Mouse (Mus musculus) CH12.LX (cell line): ENCODE measurements around the gene March4. TPM values are rescaled to one million over a fixed set of nuclear protein-coding genes. Genes with fewer than 3 reads are reported as not detected.

Experiments used
- DNase-seq: peaks from one replicate; pipeline ENCODE4 v3.0.0-alpha.2; 2013; ENCODE audit errors: extremely low read depth
- H3K27ac ChIP-seq: 2 replicates; pipeline ENCODE4 v1.5.1; 2012; ENCODE audit warnings: low read depth, mild to moderate bottlenecking, control low read depth, moderate library complexity; ENCODE audit not compliant: insufficient read depth
- H3K27me3 ChIP-seq: replicated peaks from 2 replicates; pipeline ENCODE3; 2012; ENCODE audit warnings: inconsistent platforms
- H3K36me3 ChIP-seq, 2 experiments: replicated peaks in 1 of 2; 2 replicates each; pipeline versions ENCODE3 to v1.6.1; 2012; ENCODE audit warnings: inconsistent platforms in 1 of 2, low read length in 1 of 2, mild to moderate bottlenecking in 1 of 2, mixed read lengths in 1 of 2, moderate library complexity in 1 of 2; ENCODE audit not compliant: control insufficient read depth in 1 of 2, insufficient read depth in 1 of 2
- H3K4me1 ChIP-seq, 2 experiments: 2 replicates each; pipeline ENCODE4 v1.6.1; 2012; ENCODE audit warnings: inconsistent platforms in 1 of 2, moderate library complexity in 1 of 2; ENCODE audit not compliant: insufficient read depth in 2 of 2, control insufficient read depth in 1 of 2
- H3K4me2 ChIP-seq: 2 replicates; pipeline ENCODE4 v1.6.1; 2012; ENCODE audit warnings: low read depth, mild to moderate bottlenecking, control low read depth; ENCODE audit not compliant: poor library complexity, insufficient read depth, severe bottlenecking
- H3K4me3 ChIP-seq, 3 experiments: fragments of 150-350 bp in 1 of 3; sonication (generic) in 1 of 3; replicated peaks in 1 of 3; 2 replicates each; pipeline versions ENCODE3 to v1.5.1; 2011 to 2012; ENCODE audit warnings: low read depth in 2 of 3, low read length in 2 of 3, mild to moderate bottlenecking in 2 of 3, moderate library complexity in 2 of 3, control low read depth in 1 of 3, improper control_type of control experiment in 1 of 3, inconsistent platforms in 1 of 3, mixed read lengths in 1 of 3; ENCODE audit not compliant: poor library complexity in 1 of 3
- H3K79me2 ChIP-seq: replicated peaks from 2 replicates; pipeline ENCODE4 v1.6.1; 2012; ENCODE audit warnings: mild to moderate bottlenecking, moderate library complexity; ENCODE audit not compliant: control insufficient read depth, poor library complexity, insufficient read depth, severe bottlenecking; ENCODE audit errors: extremely low read depth
- H3K9ac ChIP-seq: 2 replicates; pipeline ENCODE4 v1.6.1; 2012; ENCODE audit warnings: low read depth, mild to moderate bottlenecking, control low read depth, moderate library complexity; ENCODE audit not compliant: insufficient read depth
- H3K9me3 ChIP-seq: replicated peaks from 2 replicates; pipeline ENCODE3; 2012; ENCODE audit warnings: low read length, inconsistent platforms, mixed read lengths
- CTCF ChIP-seq, 2 experiments: IDR thresholded peaks in 1 of 2; conservative IDR thresholded peaks in 1 of 2; 2 replicates each; pipeline ENCODE4 v1.5.1; 2011 to 2012; ENCODE audit warnings: low read depth in 2 of 2, low read length in 2 of 2, improper control_type of control experiment in 1 of 2, inconsistent platforms in 1 of 2, mild to moderate bottlenecking in 1 of 2, moderate library complexity in 1 of 2
- E2F4 ChIP-seq: IDR thresholded peaks from 2 replicates; pipeline ENCODE4 v1.6.1; 2011; ENCODE audit warnings: low read depth, low read length, improper control_type of control experiment; ENCODE audit not compliant: insufficient replicate concordance
- ELF1 ChIP-seq: IDR thresholded peaks from 2 replicates; pipeline ENCODE4 v1.6.1; 2014; ENCODE audit warnings: low read depth, mild to moderate bottlenecking, inconsistent platforms, low read length, improper control_type of control experiment
- EP300 ChIP-seq: IDR thresholded peaks from 2 replicates; pipeline ENCODE4 v1.6.1; 2011; ENCODE audit warnings: low read length, improper control_type of control experiment
- ETS1 ChIP-seq: conservative IDR thresholded peaks from 2 replicates; pipeline ENCODE4 v1.6.1; 2012; ENCODE audit warnings: low read depth, mild to moderate bottlenecking, inconsistent platforms, low read length, improper control_type of control experiment, moderate library complexity
- GABPA ChIP-seq: IDR thresholded peaks from 2 replicates; pipeline ENCODE4 v1.6.1; 2012; ENCODE audit warnings: low read depth, low read length, improper control_type of control experiment, inconsistent platforms; ENCODE audit not compliant: insufficient replicate concordance
- HCFC1 ChIP-seq: IDR thresholded peaks from 2 replicates; pipeline ENCODE4 v1.6.1; 2012; ENCODE audit warnings: low read depth, mild to moderate bottlenecking, inconsistent platforms, low read length, improper control_type of control experiment
- IRF4 ChIP-seq: IDR thresholded peaks from 2 replicates; pipeline ENCODE4 v1.6.1; 2014; ENCODE audit warnings: low read depth, mild to moderate bottlenecking, inconsistent platforms, low read length, improper control_type of control experiment
- JUN ChIP-seq: IDR thresholded peaks from 2 replicates; pipeline ENCODE4 v1.6.1; 2011; ENCODE audit warnings: low read depth, mild to moderate bottlenecking, low read length, improper control_type of control experiment, moderate library complexity; ENCODE audit not compliant: insufficient read depth
- JUND ChIP-seq: conservative IDR thresholded peaks from 2 replicates; pipeline ENCODE4 v1.6.1; 2011; ENCODE audit warnings: low read depth, low read length, improper control_type of control experiment
- KAT2A ChIP-seq: IDR thresholded peaks from 2 replicates; pipeline ENCODE4 v1.6.1; 2012; ENCODE audit warnings: low read length, improper control_type of control experiment, inconsistent platforms; ENCODE audit not compliant: insufficient replicate concordance
- MAFK ChIP-seq: IDR thresholded peaks from 2 replicates; pipeline ENCODE4 v1.6.1; 2011; ENCODE audit warnings: low read length, improper control_type of control experiment; ENCODE audit not compliant: insufficient replicate concordance
- MEF2A ChIP-seq: IDR thresholded peaks from 2 replicates; pipeline ENCODE4 v1.6.1; 2014; ENCODE audit warnings: low read depth, mild to moderate bottlenecking, inconsistent platforms, low read length, improper control_type of control experiment, borderline replicate concordance
- MXI1 ChIP-seq: IDR thresholded peaks from 2 replicates; pipeline ENCODE4 v1.6.1; 2011; ENCODE audit warnings: mild to moderate bottlenecking, low read depth, low read length, improper control_type of control experiment
- MYC ChIP-seq: IDR thresholded peaks from 2 replicates; pipeline ENCODE4 v1.6.1; 2011; ENCODE audit warnings: low read depth, mild to moderate bottlenecking, improper control_type of control experiment, low read length
- NELFE ChIP-seq: IDR thresholded peaks from 2 replicates; pipeline ENCODE4 v1.6.1; 2011; ENCODE audit warnings: low read depth, low read length, improper control_type of control experiment
- PAX5 ChIP-seq: IDR thresholded peaks from 2 replicates; pipeline ENCODE4 v1.6.1; 2012; ENCODE audit warnings: low read length, inconsistent platforms, mixed read lengths
- POLR2AphosphoS2 ChIP-seq: IDR thresholded peaks from 2 replicates; pipeline ENCODE4 v1.6.1; 2011; ENCODE audit warnings: low read depth, low read length, improper control_type of control experiment
- RAD21 ChIP-seq: IDR thresholded peaks from 2 replicates; pipeline ENCODE4 v1.6.1; 2011; ENCODE audit warnings: low read depth, mild to moderate bottlenecking, low read length, improper control_type of control experiment, moderate library complexity
- RCOR1 ChIP-seq: conservative IDR thresholded peaks from 2 replicates; pipeline ENCODE4 v1.6.1; 2012; ENCODE audit warnings: low read depth, mild to moderate bottlenecking, inconsistent platforms, low read length, improper control_type of control experiment
- SMC3 ChIP-seq: IDR thresholded peaks from 2 replicates; pipeline ENCODE4 v1.6.1; 2011; ENCODE audit warnings: low read depth, low read length, improper control_type of control experiment
- TBP ChIP-seq: conservative IDR thresholded peaks from 2 replicates; pipeline ENCODE4 v1.6.1; 2011; ENCODE audit warnings: low read depth, low read length, improper control_type of control experiment
- USF2 ChIP-seq: conservative IDR thresholded peaks from 2 replicates; pipeline ENCODE4 v1.6.1; 2011; ENCODE audit warnings: low read depth, low read length, improper control_type of control experiment
- ZKSCAN1 ChIP-seq: IDR thresholded peaks from 2 replicates; pipeline ENCODE4 v1.6.1; 2012; ENCODE audit warnings: low read depth, inconsistent platforms, low read length, improper control_type of control experiment, borderline replicate concordance
- dilution Hi-C: fragments of 300-500 bp; cut with MboI; formaldehyde crosslinking; loops from 2 replicates; pipeline ENCODE4 v1.14.3; 2020; ENCODE audit warnings: low sequenced_read_pairs; ENCODE audit not compliant: extremely low pct_unique_long_range_greater_than_20kb, extremely low pct_ligation_motif_present
- in situ Hi-C: fragments of 300-500 bp; cut with MboI; formaldehyde crosslinking; loops from 3 replicates; pipeline ENCODE4 v1.14.3; 2019; ENCODE audit warnings: low sequenced_read_pairs, low pct_ligation_motif_present, low pct_unique_long_range_greater_than_20kb, mixed read lengths
- polyA plus RNA-seq: library from polyadenylated mRNA; unstranded; fragments of >175 nt; gene quantifications from 2 replicates; pipeline ENCODE4 v1.2.1, GENCODE M21; 2012; ENCODE audit warnings: low read depth; ENCODE audit not compliant: insufficient read length
- total RNA-seq, 2 experiments: library from RNA; depleted of rRNA; stranded (reverse); fragments of 300-350 nt in 1 of 2; fragments of >200 nt in 1 of 2; gene quantifications; 2 replicates each; pipeline ENCODE4 v1.2.3; 2012 to 2014

March4 gene
- total and polyA plus RNA-seq, 3 experiments, result 0.04 TPM; not detected in 2

GRCm38 (mm10) chr1:72530516-72531196, 6.1 kb downstream of the March4 start:
- dilution Hi-C loops (no loop called here), in situ Hi-C loops (no loop called here)
- Histone ChIP-seq H3K4me2 (no peak overlapping the region), H3K79me2 (no peaks in the 10 kb centered on the region), H3K27ac (no peak overlapping the region), H3K27me3 (peaks cover 2% of the 10 kb centered on the region), H3K4me1 (peaks cover 3 to 10% of the 10 kb centered on the region in 2 experiments; a peak in 2 of 4 replicates), H3K9me3 (no peaks in the 10 kb centered on the region), H3K9ac (no peak overlapping the region), H3K36me3 (no peaks in the 10 kb centered on the region), H3K4me3 (no peak overlapping the region)
- no peak for DNase-seq
- TF ChIP-seq ELF1, result no peak
- no peak for TF ChIP-seq RCOR1
- TF ChIP-seq KAT2A, result no peak
- TF ChIP-seq TBP, result no peak
- no peak for TF ChIP-seq MAFK

GRCm38 (mm10) chr1:72529192-72529591, 7.5 kb downstream of the March4 start:
- in situ Hi-C loops (no loop called here), dilution Hi-C loops (no loop called here)
- no peak for TF ChIP-seq SMC3
- no peak for TF ChIP-seq MAFK
- TF ChIP-seq ELF1, result 0 out of 2 replicates have a peak, but pooled peaks have one; percentile 22
- no peak for TF ChIP-seq KAT2A
- peak; percentile 70; the same call in 1 of the 2 replicates for TF ChIP-seq MEF2A
- no peak for TF ChIP-seq NELFE
- no peak for TF ChIP-seq E2F4
- peak; percentile 91 for TF ChIP-seq IRF4
- TF ChIP-seq TBP, result no peak
- no peak for TF ChIP-seq MYC
- no peak for TF ChIP-seq RAD21
- TF ChIP-seq USF2, result no peak
- no peak; the same call in 1 of the 2 replicates for TF ChIP-seq ETS1
- no peak for TF ChIP-seq GABPA
- TF ChIP-seq CTCF (conservative IDR thresholded peaks at IDR 0.05 in 1 of 2, IDR thresholded peaks at IDR 0.05 in 1 of 2; ENCODE audit: low read depth in 2 of 2, low read length in 2 of 2), result no peak
- no peak for TF ChIP-seq MXI1
- peak; percentile 78 for TF ChIP-seq JUN
- no peak for TF ChIP-seq PAX5
- TF ChIP-seq HCFC1, result no peak
- TF ChIP-seq ZKSCAN1, result no peak
- peak; percentile 87 for TF ChIP-seq EP300
- 0 out of 2 replicates have a peak, but pooled peaks have one; percentile 50 for TF ChIP-seq RCOR1
- peak; percentile 71 for TF ChIP-seq JUND
- TF ChIP-seq POLR2AphosphoS2, result no peak
- no peaks in the 10 kb centered on the region for H3K36me3 ChIP-seq
- H3K9me3 ChIP-seq, result no peaks in the 10 kb centered on the region
- no peak overlapping the region for H3K9ac ChIP-seq
- no peak overlapping the region; the same call in 1 of the 2 replicates for H3K4me2 ChIP-seq
- H3K27ac ChIP-seq, result no peak overlapping the region
- peaks cover 3 to 10% of the 10 kb centered on the region in 2 experiments; a peak in 2 of 4 replicates for H3K4me1 ChIP-seq
- DNase-seq, result peak; percentile 43
- H3K27me3 ChIP-seq, result no peaks in the 10 kb centered on the region
- no peak overlapping the region for H3K4me3 ChIP-seq
- no peaks in the 10 kb centered on the region for H3K79me2 ChIP-seq
